Mouse (Mus musculus) limb, embryonic 14.5 days (tissue): ENCODE data around the gene Klhdc3. TPM values are rescaled to one million over a fixed set of nuclear protein-coding genes. Genes with fewer than 3 reads are reported as not detected.
A peak's percentile ranks its signal among the peaks of the same experiment; 100 is the strongest.

ENCODE experiments used
- ATAC-seq: fragments of 200-750 bp; cut with Nextera tagmentation; 2 replicates; pipeline ENCODE4 v1.8.0; 2017; ENCODE audit warnings: low read depth, moderate number of reproducible peaks, moderate TSS enrichment; ENCODE audit not compliant: low FRiP score
- DNase-seq: peaks from one replicate; pipeline ENCODE4 v3.0.0-alpha.2; 2015; ENCODE audit warnings: low spot score
- H3K27ac ChIP-seq: fragments of 300-500 bp; sonication (generic); replicated peaks from 2 replicates; pipeline ENCODE4 v1.5.1; 2014; ENCODE audit warnings: low read depth, mild to moderate bottlenecking, low read length, moderate library complexity, mixed read lengths
- H3K27me3 ChIP-seq: fragments of 300-500 bp; sonication (generic); 2 replicates; pipeline ENCODE4 v1.6.1; 2014; ENCODE audit warnings: low read length, mixed read lengths; ENCODE audit not compliant: control insufficient read depth, insufficient read depth
- H3K36me3 ChIP-seq: fragments of 300-500 bp; sonication (generic); 2 replicates; pipeline ENCODE4 v1.6.1; 2014; ENCODE audit warnings: mild to moderate bottlenecking, low read length, moderate library complexity, mixed read lengths; ENCODE audit not compliant: control insufficient read depth, insufficient read depth
- H3K4me1 ChIP-seq: fragments of 300-500 bp; sonication (generic); 2 replicates; pipeline ENCODE4 v1.6.1; 2014; ENCODE audit warnings: antibody characterized with exemption, low read length, mixed read lengths; ENCODE audit not compliant: control insufficient read depth, insufficient read depth
- H3K4me2 ChIP-seq: fragments of 300-500 bp; sonication (generic); replicated peaks from 2 replicates; pipeline ENCODE4 v1.6.1; 2014; ENCODE audit warnings: low read depth, mild to moderate bottlenecking, low read length, moderate library complexity; ENCODE audit not compliant: severe bottlenecking
- H3K4me3 ChIP-seq: fragments of 300-500 bp; sonication (generic); replicated peaks from 2 replicates; pipeline ENCODE4 v1.5.1; 2014; ENCODE audit warnings: low read length
- H3K9ac ChIP-seq: fragments of 300-500 bp; sonication (generic); 2 replicates; pipeline ENCODE4 v1.6.1; 2014; ENCODE audit warnings: mild to moderate bottlenecking, low read depth, low read length, moderate library complexity; ENCODE audit not compliant: severe bottlenecking
- H3K9me3 ChIP-seq: fragments of 300-500 bp; sonication (generic); 2 replicates; pipeline ENCODE4 v1.6.1; 2016; ENCODE audit warnings: low read length; ENCODE audit not compliant: control insufficient read depth
- POLR2A ChIP-seq: fragments of 200-500 bp; IDR thresholded peaks from 2 replicates; pipeline ENCODE4 v1.8.0; 2012; ENCODE audit warnings: inconsistent platforms, mild to moderate bottlenecking, moderate library complexity, borderline replicate concordance; ENCODE audit not compliant: insufficient read depth, insufficient read length; ENCODE audit errors: extremely low read depth
- WGBS: fragments of 180-500 bp; shearing (Covaris S2); extraction: QIAGEN DNeasy Blood & Tissue Kit; methylation state at CpG from one replicate; pipeline ENCODE4 v1.1.7; 2014; 5-methylcytosine and 5-hydroxymethylcytosine counted together
- polyA plus RNA-seq, 2 experiments: library from polyadenylated mRNA; depleted of rRNA in 1 of 2; stranded (reverse) in 1 of 2; unstranded in 1 of 2; fragments of >200 nt; fragmentation: Nextera tagmentation in 1 of 2; extraction: Ambion mirVana in 1 of 2; gene quantifications; 2 replicates each; pipeline versions ENCODE4 v1.2.1 to v1.2.3; 2012 to 2014

Gene Klhdc3
- polyA plus RNA-seq, 2 experiments = 122 to 137 TPM

GRCm38 (mm10) chr17:46628471-46628790 lies 52.3 kb downstream of the Klhdc3 start:
- Histone ChIP-seq H3K36me3 (peaks cover 16% of the 10 kb centered on the region; the same call in 1 of the 2 replicates), H3K4me3 (peak overlapping the region; percentile 99), H3K9ac (peak overlapping the region; percentile 95), H3K27ac (peak overlapping the region; percentile 93), H3K4me1 (peaks cover 60% of the 10 kb centered on the region), H3K4me2 (peak overlapping the region; percentile 84), H3K27me3 (no peaks in the 10 kb centered on the region), H3K9me3 (no peaks in the 10 kb centered on the region)
- ATAC-seq (no peak), DNase-seq (no peak)
- TF ChIP-seq POLR2A = no peak
- 2% methylated on average over 13 of the region's 13 CpGs for WGBS

DNA sequence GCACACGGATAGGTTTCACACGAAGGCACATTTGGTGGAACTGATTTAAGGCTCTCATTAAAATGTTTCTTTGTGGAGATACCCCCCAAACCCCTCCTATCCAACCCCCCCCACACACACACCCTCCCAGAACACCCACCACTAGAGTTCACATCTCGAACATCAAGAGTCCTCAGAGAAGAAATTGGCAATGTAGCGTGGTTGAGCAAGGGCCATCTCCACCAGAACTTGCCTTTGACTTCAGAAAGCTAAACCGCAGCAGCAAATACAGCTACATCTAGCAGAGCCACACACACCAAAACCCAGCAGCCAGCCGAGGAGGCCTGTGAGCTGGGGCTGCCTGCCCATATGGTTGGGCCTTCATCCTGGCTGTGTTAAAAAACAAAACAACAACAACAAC lies 53.3 kb downstream of the Klhdc3 start:
- Histone ChIP-seq H3K27me3 (no peaks in the 10 kb centered on the region), H3K27ac (no peak overlapping the region; the same call in 1 of the 2 replicates), H3K4me1 (peaks cover 70% of the 10 kb centered on the region), H3K4me2 (peak overlapping the region; percentile 84), H3K4me3 (peak overlapping the region; percentile 99), H3K36me3 (peaks cover 16% of the 10 kb centered on the region; the same call in 1 of the 2 replicates), H3K9ac (peak overlapping the region; percentile 95; the same call in 1 of the 2 replicates), H3K9me3 (no peaks in the 10 kb centered on the region)
- TF ChIP-seq POLR2A = no peak
- DNase-seq (no peak), ATAC-seq (no peak)
- 10% methylated on average over 6 of the region's 6 CpGs for WGBS

DNA sequence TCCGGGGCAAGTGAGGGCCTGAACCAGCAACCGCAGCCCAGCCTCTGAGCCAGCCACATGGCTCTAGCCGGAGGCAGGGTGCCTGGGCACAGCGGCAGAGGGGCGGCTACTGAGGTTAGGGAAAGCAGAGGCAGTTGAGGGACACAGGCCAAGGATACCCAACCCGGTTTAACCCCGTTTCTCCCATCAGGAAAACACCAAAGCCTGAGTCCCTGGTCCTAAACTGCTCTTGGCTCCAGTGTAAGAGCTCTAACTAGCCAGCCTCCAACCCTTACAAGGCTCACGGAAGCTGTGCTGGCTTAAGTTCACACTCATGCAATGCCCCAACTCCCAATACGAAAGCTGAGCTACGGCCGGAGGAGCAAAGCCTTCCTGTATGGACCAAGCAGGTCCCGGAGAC lies 56.1 kb downstream of the Klhdc3 start:
- DNase-seq (no peak), ATAC-seq (no peak)
- TF ChIP-seq POLR2A = no peak
- peak overlapping the region; percentile 37 for H3K4me2 ChIP-seq
- no peaks in the 10 kb centered on the region for H3K27me3 ChIP-seq
- H3K36me3 ChIP-seq = peaks cover 8% of the 10 kb centered on the region; the same call in 1 of the 2 replicates
- no peaks in the 10 kb centered on the region for H3K9me3 ChIP-seq
- peak overlapping the region; percentile 55; the same call in 1 of the 2 replicates for H3K27ac ChIP-seq
- peak overlapping the region; percentile 44 for H3K9ac ChIP-seq
- H3K4me3 ChIP-seq = 0 out of 2 replicates have a peak overlapping the region, but pooled peaks have one; percentile 4
- H3K4me1 ChIP-seq = peaks cover 81% of the 10 kb centered on the region
- WGBS = 32% methylated on average over 12 of the region's 12 CpGs

Other genes starting within 250 kb of the Klhdc3 start
- gene Slc22a7, start 242.5 kb downstream of the Klhdc3 start, polyA plus RNA-seq (2012; rRNA removed) = not detected in 2 replicates
- not detected in 2 replicates for gene Slc22a7, start 242.5 kb downstream of the Klhdc3 start, polyA plus RNA-seq (2014; fragmentation: Nextera tagmentation; extraction: Ambion mirVana)
- gene Ttbk1, start 193.2 kb downstream of the Klhdc3 start, polyA plus RNA-seq (2012; rRNA removed) = 0.31 and 0.49 TPM in 2 replicates
- gene Ttbk1, start 193.2 kb downstream of the Klhdc3 start, polyA plus RNA-seq (2014; fragmentation: Nextera tagmentation; extraction: Ambion mirVana) = 0.06 and 0.12 TPM in 2 replicates
- gene Dnph1, start 184.2 kb downstream of the Klhdc3 start, polyA plus RNA-seq (2012; rRNA removed) = 23.8 and 30.0 TPM in 2 replicates
- 34.5 and 37.6 TPM in 2 replicates for gene Dnph1, start 184.2 kb downstream of the Klhdc3 start, polyA plus RNA-seq (2014; fragmentation: Nextera tagmentation; extraction: Ambion mirVana)
- gene Cul9, start 134.5 kb downstream of the Klhdc3 start, polyA plus RNA-seq (2012; rRNA removed) = 21.1 and 25.3 TPM in 2 replicates
- 6.9 and 8.2 TPM in 2 replicates for gene Cul9, start 134.5 kb downstream of the Klhdc3 start, polyA plus RNA-seq (2014; fragmentation: Nextera tagmentation; extraction: Ambion mirVana)
- 87.2 and 129 TPM in 2 replicates for gene Srf, start 124.7 kb downstream of the Klhdc3 start, polyA plus RNA-seq (2012; rRNA removed)
- 9.6 and 10.2 TPM in 2 replicates for gene Srf, start 124.7 kb downstream of the Klhdc3 start, polyA plus RNA-seq (2014; fragmentation: Nextera tagmentation; extraction: Ambion mirVana)
- gene Ptk7, start 51.4 kb downstream of the Klhdc3 start, polyA plus RNA-seq (2012; rRNA removed) = 89.4 and 116 TPM in 2 replicates
- 73.8 and 84.6 TPM in 2 replicates for gene Ptk7, start 51.4 kb downstream of the Klhdc3 start, polyA plus RNA-seq (2014; fragmentation: Nextera tagmentation; extraction: Ambion mirVana)
- 19.5 and 20.4 TPM in 2 replicates for gene Klc4, start 34.9 kb downstream of the Klhdc3 start, polyA plus RNA-seq (2012; rRNA removed)
- 19.3 and 21.5 TPM in 2 replicates for gene Klc4, start 34.9 kb downstream of the Klhdc3 start, polyA plus RNA-seq (2014; fragmentation: Nextera tagmentation; extraction: Ambion mirVana)
- 68.0 and 91.1 TPM in 2 replicates for gene Mrpl2, start 34.7 kb downstream of the Klhdc3 start, polyA plus RNA-seq (2012; rRNA removed)
- gene Mrpl2, start 34.7 kb downstream of the Klhdc3 start, polyA plus RNA-seq (2014; fragmentation: Nextera tagmentation; extraction: Ambion mirVana) = 103 and 113 TPM in 2 replicates
- 135 and 149 TPM in 2 replicates for gene Cul7, start 30.6 kb downstream of the Klhdc3 start, polyA plus RNA-seq (2012; rRNA removed)
- 52.6 and 58.2 TPM in 2 replicates for gene Cul7, start 30.6 kb downstream of the Klhdc3 start, polyA plus RNA-seq (2014; fragmentation: Nextera tagmentation; extraction: Ambion mirVana)
- 47.2 and 48.5 TPM in 2 replicates for gene Rrp36, start 6.6 kb downstream of the Klhdc3 start, polyA plus RNA-seq (2012; rRNA removed)
- gene Rrp36, start 6.6 kb downstream of the Klhdc3 start, polyA plus RNA-seq (2014; fragmentation: Nextera tagmentation; extraction: Ambion mirVana) = 36.8 and 52.4 TPM in 2 replicates
- gene Mea1, start 2.1 kb downstream of the Klhdc3 start, polyA plus RNA-seq (2012; rRNA removed) = 75.2 and 97.9 TPM in 2 replicates
- gene Mea1, start 2.1 kb downstream of the Klhdc3 start, polyA plus RNA-seq (2014; fragmentation: Nextera tagmentation; extraction: Ambion mirVana) = 155 and 156 TPM in 2 replicates
- gene Ppp2r5d, start 24.2 kb upstream of the Klhdc3 start, polyA plus RNA-seq (2012; rRNA removed) = 115 and 119 TPM in 2 replicates
- 83.2 and 88.7 TPM in 2 replicates for gene Ppp2r5d, start 24.2 kb upstream of the Klhdc3 start, polyA plus RNA-seq (2014; fragmentation: Nextera tagmentation; extraction: Ambion mirVana)
- gene Pex6, start 30.5 kb upstream of the Klhdc3 start, polyA plus RNA-seq (2012; rRNA removed) = 56.4 and 77.8 TPM in 2 replicates
- gene Pex6, start 30.5 kb upstream of the Klhdc3 start, polyA plus RNA-seq (2014; fragmentation: Nextera tagmentation; extraction: Ambion mirVana) = 24.2 and 32.2 TPM in 2 replicates
- 0.77 and 1.1 TPM in 2 replicates for gene Gnmt, start 48.3 kb upstream of the Klhdc3 start, polyA plus RNA-seq (2012; rRNA removed)
- gene Gnmt, start 48.3 kb upstream of the Klhdc3 start, polyA plus RNA-seq (2014; fragmentation: Nextera tagmentation; extraction: Ambion mirVana) = 0.46 and 0.78 TPM in 2 replicates
- gene Cnpy3, start 71.3 kb upstream of the Klhdc3 start, polyA plus RNA-seq (2012; rRNA removed) = 67.3 and 68.2 TPM in 2 replicates
- gene Cnpy3, start 71.3 kb upstream of the Klhdc3 start, polyA plus RNA-seq (2014; fragmentation: Nextera tagmentation; extraction: Ambion mirVana) = 64.0 and 69.3 TPM in 2 replicates
- 0.20 and 0.30 TPM in 2 replicates for gene Ptcra, start 82.8 kb upstream of the Klhdc3 start, polyA plus RNA-seq (2012; rRNA removed)
- gene Ptcra, start 82.8 kb upstream of the Klhdc3 start, polyA plus RNA-seq (2014; fragmentation: Nextera tagmentation; extraction: Ambion mirVana) = 0.19 and 0.57 TPM in 2 replicates
- 85.4 and 110 TPM in 2 replicates for gene 2310039H08Rik, start 91.7 kb upstream of the Klhdc3 start, polyA plus RNA-seq (2012; rRNA removed)
- gene 2310039H08Rik, start 91.7 kb upstream of the Klhdc3 start, polyA plus RNA-seq (2014; fragmentation: Nextera tagmentation; extraction: Ambion mirVana) = 82.7 and 106 TPM in 2 replicates
- gene Rpl7l1, start 101.8 kb upstream of the Klhdc3 start, polyA plus RNA-seq (2012; rRNA removed) = 69.8 and 101 TPM in 2 replicates
- gene Rpl7l1, start 101.8 kb upstream of the Klhdc3 start, polyA plus RNA-seq (2014; fragmentation: Nextera tagmentation; extraction: Ambion mirVana) = 126 and 131 TPM in 2 replicates
- gene Bicral, start 177.6 kb upstream of the Klhdc3 start, polyA plus RNA-seq (2012; rRNA removed) = 17.2 and 17.7 TPM in 2 replicates
- 5.4 and 8.2 TPM in 2 replicates for gene Bicral, start 177.6 kb upstream of the Klhdc3 start, polyA plus RNA-seq (2014; fragmentation: Nextera tagmentation; extraction: Ambion mirVana)
- 27.8 and 28.9 TPM in 2 replicates for gene Tbcc, start 209.8 kb upstream of the Klhdc3 start, polyA plus RNA-seq (2012; rRNA removed)
- 63.3 and 66.5 TPM in 2 replicates for gene Tbcc, start 209.8 kb upstream of the Klhdc3 start, polyA plus RNA-seq (2014; fragmentation: Nextera tagmentation; extraction: Ambion mirVana)
- not detected in 2 replicates for gene Prph2, start 229.5 kb upstream of the Klhdc3 start, polyA plus RNA-seq (2012; rRNA removed)
- gene Prph2, start 229.5 kb upstream of the Klhdc3 start, polyA plus RNA-seq (2014; fragmentation: Nextera tagmentation; extraction: Ambion mirVana) = 0.07 TPM in 1 of 2 replicates, not detected in the other